Mouse (Mus musculus): ENCODE data around the gene Rac1. TPM values are rescaled to one million over a fixed set of nuclear protein-coding genes. Genes with fewer than 3 reads are reported as not detected.

The Rac1 gene
- polyA plus RNA-seq, 1 experiment from 2014 or later, result 437 TPM

- no peak for ATAC-seq (ENCODE audit: low read depth)
- Histone ChIP-seq H3K9me3 (no peaks in the 10 kb centered on the region), H3K27me3 (no peaks in the 10 kb centered on the region), H3K9ac (no peak overlapping the region), H3K27ac (replicated peaks) (no peak overlapping the region), H3K36me3 (no peaks in the 10 kb centered on the region), H3K4me3 (no peak overlapping the region), H3K4me1 (replicated peaks) (peaks cover 53% of the 10 kb centered on the region), H3K4me2 (no peak overlapping the region)
- WGBS, result 89% methylated on average over 3 of the region's 3 CpGs
Measured at GRCm38 (mm10) chr5:143522882-143523281, 5.0 kb downstream of the Rac1 start.

- WGBS, result 83% methylated on average over 2 of the region's 2 CpGs
- Histone ChIP-seq H3K9me3 (no peaks in the 10 kb centered on the region), H3K4me1 (replicated peaks) (peaks cover 34% of the 10 kb centered on the region), H3K9ac (no peak overlapping the region), H3K4me2 (no peak overlapping the region), H3K27ac (replicated peaks) (no peak overlapping the region), H3K36me3 (peaks cover 15% of the 10 kb centered on the region), H3K27me3 (no peaks in the 10 kb centered on the region), H3K4me3 (no peak overlapping the region)
- no peak for ATAC-seq (ENCODE audit: low read depth)
Measured at GRCm38 (mm10) chr5:143520415-143520814, 7.4 kb downstream of the Rac1 start.

GRCm38 (mm10) chr5:143518045-143518591, 9.7 kb downstream of the Rac1 start:
- H3K27ac ChIP-seq (replicated peaks), result no peak overlapping the region
- peaks cover 38% of the 10 kb centered on the region for H3K36me3 ChIP-seq
- no peaks in the 10 kb centered on the region for H3K27me3 ChIP-seq
- no peaks in the 10 kb centered on the region for H3K9me3 ChIP-seq
- no peak for ATAC-seq (ENCODE audit: low read depth)
- H3K4me3 ChIP-seq, result no peak overlapping the region
- H3K4me1 ChIP-seq (replicated peaks), result peaks cover 26% of the 10 kb centered on the region
- no peak overlapping the region for H3K9ac ChIP-seq
- 83% methylated on average over 6 of the region's 6 CpGs for WGBS
- no peak overlapping the region for H3K4me2 ChIP-seq

GRCm38 (mm10) chr5:143517436-143517835, 10.4 kb downstream of the Rac1 start:
- H3K4me1 ChIP-seq (replicated peaks), result peaks cover 22% of the 10 kb centered on the region
- H3K9ac ChIP-seq, result no peak overlapping the region
- no peak overlapping the region for H3K4me2 ChIP-seq
- no peak for ATAC-seq (ENCODE audit: low read depth)
- H3K36me3 ChIP-seq, result peaks cover 42% of the 10 kb centered on the region
- H3K27me3 ChIP-seq, result no peaks in the 10 kb centered on the region
- H3K4me3 ChIP-seq, result no peak overlapping the region
- 83% methylated on average over 6 of the region's 6 CpGs for WGBS
- no peaks in the 10 kb centered on the region for H3K9me3 ChIP-seq
- no peak overlapping the region for H3K27ac ChIP-seq (replicated peaks)

GRCm38 (mm10) chr5:143517005-143517404, 10.8 kb downstream of the Rac1 start:
- ATAC-seq (ENCODE audit: low read depth), result no peak
- Histone ChIP-seq H3K27ac (replicated peaks) (no peak overlapping the region), H3K36me3 (peaks cover 46% of the 10 kb centered on the region), H3K4me1 (replicated peaks) (peaks cover 22% of the 10 kb centered on the region), H3K9me3 (no peaks in the 10 kb centered on the region), H3K4me3 (no peak overlapping the region), H3K9ac (no peak overlapping the region), H3K27me3 (no peaks in the 10 kb centered on the region), H3K4me2 (no peak overlapping the region)
- 89% methylated on average over 11 of the region's 11 CpGs for WGBS

- Histone ChIP-seq H3K4me1 (replicated peaks) (peaks cover 17% of the 10 kb centered on the region), H3K9ac (no peak overlapping the region), H3K27me3 (no peaks in the 10 kb centered on the region), H3K9me3 (no peaks in the 10 kb centered on the region), H3K4me3 (no peak overlapping the region), H3K27ac (replicated peaks) (no peak overlapping the region), H3K36me3 (peaks cover 64% of the 10 kb centered on the region), H3K4me2 (no peak overlapping the region)
- no peak for ATAC-seq (ENCODE audit: low read depth)
- WGBS, result 93% methylated on average over 5 of the region's 5 CpGs
Measured at GRCm38 (mm10) chr5:143514878-143515277, 13.0 kb downstream of the Rac1 start.

GRCm38 (mm10) chr5:143512305-143512704, 15.5 kb downstream of the Rac1 start:
- no peak overlapping the region for H3K4me2 ChIP-seq
- no peak overlapping the region for H3K9ac ChIP-seq
- no peaks in the 10 kb centered on the region for H3K27me3 ChIP-seq
- no peak overlapping the region for H3K4me3 ChIP-seq
- WGBS, result 95% methylated on average over 4 of the region's 4 CpGs
- H3K9me3 ChIP-seq, result no peaks in the 10 kb centered on the region
- ATAC-seq (ENCODE audit: low read depth), result no peak
- H3K36me3 ChIP-seq, result peaks cover 80% of the 10 kb centered on the region
- peaks cover 28% of the 10 kb centered on the region for H3K4me1 ChIP-seq (replicated peaks)
- no peak overlapping the region for H3K27ac ChIP-seq (replicated peaks)

- ATAC-seq (ENCODE audit: low read depth), result no peak
- Histone ChIP-seq H3K36me3 (peaks cover 82% of the 10 kb centered on the region), H3K9me3 (no peaks in the 10 kb centered on the region), H3K27me3 (no peaks in the 10 kb centered on the region), H3K27ac (replicated peaks) (no peak overlapping the region), H3K4me2 (no peak overlapping the region), H3K4me3 (no peak overlapping the region), H3K9ac (no peak overlapping the region), H3K4me1 (replicated peaks) (peaks cover 28% of the 10 kb centered on the region)
- 80% methylated on average over 4 of the region's 4 CpGs for WGBS
Measured at GRCm38 (mm10) chr5:143511577-143511976, 16.3 kb downstream of the Rac1 start.

GRCm38 (mm10) chr5:143509737-143510136, 18.1 kb downstream of the Rac1 start:
- H3K4me3 ChIP-seq, result no peak overlapping the region
- ATAC-seq (ENCODE audit: low read depth), result no peak
- WGBS, result 85% methylated on average over 11 of the region's 11 CpGs
- H3K4me2 ChIP-seq, result no peak overlapping the region
- H3K9ac ChIP-seq, result no peak overlapping the region
- no peaks in the 10 kb centered on the region for H3K9me3 ChIP-seq
- no peaks in the 10 kb centered on the region for H3K27me3 ChIP-seq
- H3K4me1 ChIP-seq (replicated peaks), result peaks cover 28% of the 10 kb centered on the region
- H3K27ac ChIP-seq (replicated peaks), result no peak overlapping the region
- H3K36me3 ChIP-seq, result peaks cover 78% of the 10 kb centered on the region

- no peak; the same call in 1 of the 2 replicates for ATAC-seq (ENCODE audit: low read depth)
- no peaks in the 10 kb centered on the region for H3K27me3 ChIP-seq
- peaks cover 77% of the 10 kb centered on the region for H3K36me3 ChIP-seq
- 86% methylated on average over 9 of the region's 9 CpGs for WGBS
- H3K27ac ChIP-seq (replicated peaks), result no peak overlapping the region
- H3K4me1 ChIP-seq (replicated peaks), result peaks cover 28% of the 10 kb centered on the region
- H3K9ac ChIP-seq, result no peak overlapping the region
- no peaks in the 10 kb centered on the region for H3K9me3 ChIP-seq
- H3K4me2 ChIP-seq, result no peak overlapping the region
- no peak overlapping the region for H3K4me3 ChIP-seq
Measured at GRCm38 (mm10) chr5:143509294-143509693, 18.5 kb downstream of the Rac1 start.

- Histone ChIP-seq H3K4me1 (replicated peaks) (peaks cover 24% of the 10 kb centered on the region), H3K4me2 (no peak overlapping the region), H3K27ac (replicated peaks) (no peak overlapping the region), H3K4me3 (no peak overlapping the region), H3K9ac (no peak overlapping the region), H3K9me3 (no peaks in the 10 kb centered on the region), H3K27me3 (no peaks in the 10 kb centered on the region), H3K36me3 (peaks cover 80% of the 10 kb centered on the region)
- 89% methylated on average over 7 of the region's 7 CpGs for WGBS
- ATAC-seq (ENCODE audit: low read depth), result no peak
Measured at GRCm38 (mm10) chr5:143505545-143505944, 22.3 kb downstream of the Rac1 start.

GRCm38 (mm10) chr5:143505056-143505455, 22.8 kb downstream of the Rac1 start:
- no peaks in the 10 kb centered on the region for H3K27me3 ChIP-seq
- 87% methylated on average over 8 of the region's 8 CpGs for WGBS
- H3K4me3 ChIP-seq, result no peak overlapping the region
- ATAC-seq (ENCODE audit: low read depth), result no peak
- H3K27ac ChIP-seq (replicated peaks), result no peak overlapping the region
- peaks cover 78% of the 10 kb centered on the region for H3K36me3 ChIP-seq
- H3K9ac ChIP-seq, result no peak overlapping the region
- H3K9me3 ChIP-seq, result no peaks in the 10 kb centered on the region
- H3K4me2 ChIP-seq, result no peak overlapping the region
- H3K4me1 ChIP-seq (replicated peaks), result peaks cover 24% of the 10 kb centered on the region

- H3K9me3 ChIP-seq, result no peaks in the 10 kb centered on the region
- ATAC-seq (ENCODE audit: low read depth), result no peak
- H3K27me3 ChIP-seq, result no peaks in the 10 kb centered on the region
- no peak overlapping the region for H3K4me3 ChIP-seq
- WGBS, result 76% methylated on average over 3 of the region's 3 CpGs
- no peak overlapping the region for H3K4me2 ChIP-seq
- peaks cover 79% of the 10 kb centered on the region for H3K36me3 ChIP-seq
- no peak overlapping the region for H3K27ac ChIP-seq (replicated peaks)
- H3K9ac ChIP-seq, result no peak overlapping the region
- H3K4me1 ChIP-seq (replicated peaks), result peaks cover 20% of the 10 kb centered on the region
Measured at GRCm38 (mm10) chr5:143504453-143504852, 23.4 kb downstream of the Rac1 start.

Measured in neural tube, embryonic 13.5 days (tissue).